Mouse (Mus musculus) mesoderm, embryonic 11.5 days (tissue): ENCODE data around the gene Bco2.

Source experiments
- DNase-seq: peaks from one replicate; pipeline ENCODE4 v3.0.0-alpha.2; 2012; ENCODE audit warnings: low read depth, low spot score

Bco2 gene

DNA sequence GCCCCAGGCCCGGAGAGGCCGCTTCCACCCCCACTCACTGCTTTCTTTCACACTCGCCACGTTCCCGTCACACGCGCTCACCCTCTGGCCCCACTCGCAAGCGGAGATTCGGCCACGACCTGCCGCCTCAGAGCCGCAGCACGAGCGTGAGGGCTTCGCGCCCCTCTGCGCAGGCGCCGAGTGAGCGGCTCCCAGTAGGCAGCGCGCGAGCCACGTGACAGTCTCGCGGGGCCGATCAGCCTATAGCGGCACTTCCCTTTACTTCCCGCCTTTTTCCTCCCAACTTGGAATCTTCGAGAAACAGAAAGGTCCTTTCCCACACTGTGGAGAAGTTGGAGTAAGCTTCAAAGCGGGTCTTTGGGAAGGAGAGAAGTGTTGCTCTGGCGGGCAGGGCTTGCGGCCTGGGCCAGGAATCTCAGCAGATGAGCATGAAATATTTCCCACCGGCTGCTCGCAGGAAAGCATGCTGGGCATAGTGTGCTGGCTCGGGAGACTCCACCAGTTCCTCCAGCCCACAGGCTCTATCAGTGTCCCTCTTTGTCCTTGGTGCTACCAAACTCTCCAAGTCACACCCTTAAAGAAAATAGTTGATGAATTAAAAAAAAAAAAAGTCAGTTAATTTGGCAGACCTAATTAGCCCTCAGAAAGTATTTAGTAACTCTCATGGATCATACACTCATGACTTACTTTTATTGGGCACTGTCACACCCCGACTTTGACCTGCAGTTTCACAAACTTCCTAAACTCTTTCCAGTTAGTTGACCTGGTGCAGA is 6.3 kb upstream of the Bco2 start, which contains the start of gene Tex12:
TSS of gene Tex12 (minus strand) at position 181 of the 773 bp plus-strand sequence.
- DNase-seq = no peak

DNA sequence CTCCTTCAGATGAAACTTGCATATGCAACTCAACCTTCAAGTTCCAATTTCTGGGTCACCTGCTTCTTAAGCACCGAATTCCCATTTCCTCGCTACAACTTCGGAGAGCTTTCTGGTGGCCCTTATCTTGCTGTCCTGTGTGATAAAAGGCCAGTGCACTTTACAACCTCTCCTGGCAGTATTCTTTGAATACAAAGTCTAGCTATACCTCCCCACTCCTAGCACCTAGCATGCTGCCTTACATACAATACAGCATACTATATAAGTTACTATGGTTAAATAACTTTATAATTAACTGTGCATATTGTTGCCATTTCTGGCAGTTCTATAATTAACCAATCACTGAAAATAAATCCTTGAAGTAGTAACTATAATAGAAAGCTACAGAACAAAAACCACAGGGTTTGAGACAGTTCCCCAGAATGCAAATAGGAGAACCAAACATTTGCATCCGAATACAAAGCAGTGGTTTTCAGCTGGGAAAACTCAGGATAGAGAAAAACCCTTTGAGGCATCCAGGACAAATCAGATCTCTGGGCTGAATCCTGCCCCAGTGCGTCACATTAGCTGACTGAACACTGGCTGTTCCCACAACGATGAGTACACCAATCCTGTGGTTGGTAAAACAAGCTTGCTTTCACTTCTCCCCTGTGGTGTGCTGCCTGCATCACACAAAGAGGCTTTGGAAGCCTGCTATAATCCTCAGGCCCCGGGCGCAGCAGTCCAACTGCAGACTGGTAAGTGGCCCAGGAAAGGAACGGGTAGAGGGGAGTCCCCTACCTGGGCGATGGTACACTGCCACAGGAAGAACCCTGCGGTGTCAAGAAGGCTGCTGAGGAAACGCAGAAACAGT is 514 bp downstream of the Bco2 start, which contains the start of gene Il18:
TSS of gene Il18 (plus strand) at position 587 of the 853 bp plus-strand sequence.
- peak; percentile 53 for DNase-seq

DNA sequence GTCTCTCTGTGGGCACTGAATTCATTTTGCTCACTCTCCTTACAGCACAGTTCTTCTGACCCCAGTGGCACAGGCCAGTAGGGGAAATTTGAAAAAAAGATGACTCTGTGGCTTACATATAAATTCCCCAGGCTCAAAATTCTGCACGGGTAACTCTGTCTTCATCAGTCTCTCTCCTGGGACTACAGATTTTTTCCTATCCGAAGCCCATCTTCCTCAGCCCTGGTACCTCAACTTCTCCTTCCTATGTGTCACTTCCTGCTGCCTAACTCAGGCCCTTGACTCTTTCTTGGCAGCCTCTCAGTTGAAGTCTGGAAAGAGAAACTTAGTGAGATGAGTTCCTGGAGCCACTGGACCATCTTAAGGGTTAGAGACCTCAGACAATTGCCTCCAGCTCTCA is 1.4 kb downstream of the Bco2 start:
- no peak for DNase-seq

DNA sequence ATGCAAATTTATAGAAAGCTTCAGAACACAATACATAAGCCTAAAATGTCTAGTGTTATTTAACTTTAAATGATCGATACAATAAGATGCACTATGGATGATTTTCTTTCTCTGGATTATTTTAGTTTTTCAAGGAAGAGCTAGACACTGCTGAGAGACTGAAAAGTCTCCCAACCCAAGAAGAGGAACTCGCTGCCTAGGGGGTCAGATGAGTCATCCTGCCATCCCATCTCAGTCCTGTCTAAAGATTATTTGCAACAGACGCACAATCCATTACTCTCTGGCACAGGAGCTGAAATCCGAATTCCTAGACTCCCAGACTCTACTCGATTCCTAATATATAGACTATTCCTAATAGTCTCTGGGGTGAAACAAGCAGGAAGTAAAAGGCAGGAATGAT is 2.8 kb downstream of the Bco2 start:
- no peak for DNase-seq

DNA sequence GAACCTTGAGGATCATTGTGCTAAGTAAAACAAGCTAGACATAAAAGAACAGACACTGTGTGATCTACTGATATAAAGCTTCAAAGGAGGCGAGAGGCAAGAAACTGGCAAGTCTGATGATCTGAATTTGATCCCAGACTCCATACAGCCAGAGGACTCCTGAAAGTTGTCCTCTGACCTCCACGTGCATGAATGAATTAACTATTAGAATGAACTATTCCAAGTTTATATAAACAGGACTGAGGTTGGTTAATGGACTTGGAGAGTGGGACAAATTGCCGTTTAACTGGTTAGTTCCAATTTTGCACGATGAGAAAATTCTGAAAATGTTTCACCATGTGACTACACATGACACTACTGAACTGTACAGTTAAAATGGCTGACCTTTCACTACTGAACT is 6.0 kb downstream of the Bco2 start:
- no peak for DNase-seq

DNA sequence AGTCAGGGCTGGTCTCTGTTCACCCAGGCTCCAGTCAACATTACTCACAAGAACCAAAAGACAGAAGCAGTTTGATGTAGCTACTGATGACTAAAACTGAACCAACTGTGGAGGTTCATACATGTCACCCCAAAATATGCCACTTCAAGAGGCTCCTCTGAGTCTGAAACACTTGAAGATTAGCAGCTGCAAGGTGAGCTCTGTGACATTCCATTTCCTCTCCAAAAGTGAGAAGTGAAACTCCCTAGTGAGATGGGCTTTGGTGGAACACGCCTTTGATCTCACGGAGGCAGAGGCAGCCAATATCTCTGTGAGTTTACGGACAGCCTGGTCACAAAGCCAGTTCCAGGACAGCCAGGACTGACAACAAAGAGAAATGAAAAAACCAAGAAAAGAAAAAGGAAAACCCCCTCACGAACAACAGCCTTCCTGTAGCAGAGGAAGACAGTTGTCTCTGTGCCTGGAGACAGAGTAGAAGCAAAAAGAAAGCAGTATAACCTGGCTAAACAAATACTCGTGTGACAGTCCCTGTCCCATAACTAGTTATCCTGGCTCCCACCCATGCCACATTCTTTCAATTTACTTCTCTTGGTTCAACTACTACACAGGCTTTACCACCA is 7.0 kb downstream of the Bco2 start:
- DNase-seq = no peak

DNA sequence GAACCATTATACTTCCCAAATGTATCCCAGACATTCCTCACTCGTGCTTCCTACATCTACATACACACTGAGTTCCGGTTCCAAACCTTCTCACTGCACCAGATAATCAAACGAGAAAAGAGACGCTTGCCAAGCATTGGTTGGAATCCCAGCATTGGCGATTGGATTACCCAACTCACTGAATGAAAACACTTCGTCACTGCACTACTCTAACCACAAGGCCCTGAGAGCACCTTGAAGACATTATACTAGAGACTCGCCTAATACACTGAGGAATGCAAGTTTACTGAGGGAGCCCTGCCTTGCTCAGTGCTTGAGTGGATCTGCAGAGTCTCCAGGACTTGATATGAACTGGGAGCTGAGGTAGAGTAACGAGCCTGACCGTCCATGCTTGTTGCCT is 12.6 kb downstream of the Bco2 start:
- DNase-seq = no peak

DNA sequence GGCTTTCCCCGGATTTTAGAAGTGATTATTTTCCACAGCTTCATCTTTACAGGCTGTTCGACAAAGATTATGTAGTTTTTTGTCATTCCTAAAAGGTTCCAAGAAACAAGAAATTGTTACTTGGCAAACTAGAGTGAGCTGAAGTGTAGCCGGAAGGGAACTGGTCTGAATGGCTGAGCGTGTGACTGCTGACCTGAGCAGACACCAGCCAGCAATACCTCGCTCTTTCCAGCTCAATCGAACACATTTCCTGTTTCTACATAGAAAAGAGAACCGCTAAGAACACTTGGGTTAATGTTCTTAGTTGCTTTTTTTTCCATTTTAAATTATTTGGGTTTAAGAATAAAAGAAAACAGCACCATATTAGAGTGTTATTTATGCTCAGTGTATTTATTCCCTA is 14.8 kb downstream of the Bco2 start:
- DNase-seq = no peak

DNA sequence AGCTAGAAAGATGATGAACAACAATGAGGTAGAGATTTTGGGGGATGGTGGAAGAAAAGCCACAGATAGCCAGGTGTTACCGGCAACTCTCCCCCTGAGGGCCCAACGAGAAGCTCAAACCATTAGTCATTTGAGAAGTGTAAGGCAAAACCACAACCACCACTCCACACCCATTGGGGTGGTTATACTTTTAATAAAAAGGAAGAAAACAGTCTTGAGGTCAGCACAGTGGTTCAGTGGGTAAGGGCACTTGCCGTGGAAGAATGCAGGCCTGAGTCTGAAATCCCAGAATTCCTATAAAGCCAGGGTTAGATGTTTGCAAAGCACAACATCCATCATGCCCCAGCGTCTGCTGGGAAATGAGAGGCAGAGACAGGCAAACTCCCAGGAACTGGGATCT is 17.7 kb downstream of the Bco2 start:
- no peak for DNase-seq

DNA sequence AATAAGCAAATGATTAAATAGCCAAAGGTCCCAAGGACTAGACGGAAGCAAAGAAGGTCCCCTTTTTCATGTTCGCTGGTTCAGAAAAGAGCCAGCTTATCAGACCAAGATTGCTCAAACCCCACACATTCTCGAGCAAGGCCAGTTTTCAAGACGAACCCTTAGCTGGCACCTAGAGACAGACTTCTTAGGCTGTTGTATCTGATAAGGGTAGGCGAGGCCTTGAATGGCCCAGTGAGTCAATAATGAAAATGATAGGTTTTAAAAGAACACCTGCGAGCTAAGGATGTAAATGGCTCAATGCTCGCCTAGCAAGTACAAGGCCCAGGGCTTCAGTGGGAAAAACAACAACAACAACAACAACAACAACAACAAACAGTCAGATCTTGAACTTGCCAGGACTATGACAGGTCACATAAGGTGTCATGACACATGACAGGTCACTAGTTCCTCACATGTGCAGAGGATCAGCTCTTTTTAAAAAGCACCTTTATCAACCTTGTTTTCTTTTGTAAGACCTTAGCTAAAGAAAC is 18.3 kb downstream of the Bco2 start:
- no peak for DNase-seq

DNA sequence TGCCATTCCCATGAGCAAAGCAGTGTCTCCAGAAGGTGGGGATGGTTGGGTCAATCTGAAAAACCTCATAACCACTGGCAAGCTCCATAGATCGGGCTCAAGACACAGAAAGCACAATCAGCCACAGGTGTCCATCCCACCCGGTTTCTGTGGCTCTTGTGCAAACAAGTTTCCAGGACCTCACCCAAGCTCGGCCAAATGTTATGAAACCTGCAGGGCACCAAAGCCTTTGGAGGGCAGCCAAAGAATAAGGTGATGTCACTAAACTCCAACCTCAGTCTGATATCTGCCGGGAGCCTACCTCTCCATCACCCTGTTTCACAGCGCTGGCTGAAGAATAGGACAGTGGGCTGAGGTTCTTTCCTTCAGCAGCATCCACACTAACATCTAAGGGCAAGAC is 19.1 kb downstream of the Bco2 start:
- no peak for DNase-seq

DNA sequence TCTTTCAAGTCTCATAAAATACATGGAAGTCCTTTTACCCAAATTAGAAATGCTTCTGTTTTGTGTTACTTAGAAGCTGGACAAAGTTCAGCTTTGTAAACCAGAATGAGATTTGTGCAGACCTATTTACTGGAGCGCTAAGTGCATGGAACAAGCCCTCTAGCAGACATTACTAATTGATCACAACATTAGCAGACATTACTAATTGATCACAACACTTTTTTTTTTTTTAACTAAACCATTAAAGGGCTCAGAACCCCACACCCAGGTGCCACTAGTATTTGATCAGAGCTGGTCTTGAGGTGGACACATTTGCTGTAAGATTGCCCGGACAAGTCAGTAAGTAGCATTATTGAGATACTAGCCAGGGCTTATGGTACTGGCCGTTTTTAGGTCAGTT is 21.2 kb downstream of the Bco2 start:
- no peak for DNase-seq

DNA sequence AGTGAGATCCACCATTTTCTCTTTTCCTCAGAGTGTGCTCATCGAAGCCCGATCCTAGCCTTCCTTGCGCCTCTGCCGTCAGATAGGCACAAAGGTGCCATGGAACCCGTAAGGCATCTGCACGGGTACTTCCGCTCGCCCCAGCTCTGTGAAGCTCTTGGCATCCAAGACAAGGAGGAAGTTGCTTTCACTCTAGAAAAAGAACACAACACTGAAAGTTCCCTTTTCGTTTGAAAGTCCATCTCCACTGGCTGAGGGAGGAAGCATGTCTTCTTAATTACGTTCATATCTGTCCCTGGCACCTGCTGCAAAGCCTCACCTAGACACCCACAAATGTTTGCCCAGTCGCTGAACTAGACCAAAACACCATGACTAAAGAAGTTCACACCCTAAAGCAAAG is 21.7 kb downstream of the Bco2 start:
- DNase-seq = no peak

DNA sequence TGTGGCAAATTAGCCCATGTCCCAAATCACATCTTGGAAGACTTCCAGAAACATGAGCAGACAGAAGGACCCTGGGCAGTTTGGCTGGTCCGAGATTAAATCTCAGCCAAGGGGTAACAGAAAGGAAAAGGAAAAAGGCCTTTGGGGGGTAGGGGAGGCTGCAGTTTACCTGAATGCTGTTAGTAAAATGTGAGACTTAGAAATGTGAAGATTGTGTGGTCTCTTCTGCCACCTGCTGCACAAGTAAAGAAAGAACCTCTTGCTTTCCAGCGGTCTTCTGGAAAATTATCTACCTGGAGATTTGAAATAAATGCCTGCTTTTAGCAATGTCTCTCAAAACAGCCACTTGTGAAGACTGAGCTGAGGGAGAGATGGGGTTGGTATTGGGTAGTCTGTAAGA is 24.1 kb downstream of the Bco2 start:
- peak; percentile 10 for DNase-seq

DNA sequence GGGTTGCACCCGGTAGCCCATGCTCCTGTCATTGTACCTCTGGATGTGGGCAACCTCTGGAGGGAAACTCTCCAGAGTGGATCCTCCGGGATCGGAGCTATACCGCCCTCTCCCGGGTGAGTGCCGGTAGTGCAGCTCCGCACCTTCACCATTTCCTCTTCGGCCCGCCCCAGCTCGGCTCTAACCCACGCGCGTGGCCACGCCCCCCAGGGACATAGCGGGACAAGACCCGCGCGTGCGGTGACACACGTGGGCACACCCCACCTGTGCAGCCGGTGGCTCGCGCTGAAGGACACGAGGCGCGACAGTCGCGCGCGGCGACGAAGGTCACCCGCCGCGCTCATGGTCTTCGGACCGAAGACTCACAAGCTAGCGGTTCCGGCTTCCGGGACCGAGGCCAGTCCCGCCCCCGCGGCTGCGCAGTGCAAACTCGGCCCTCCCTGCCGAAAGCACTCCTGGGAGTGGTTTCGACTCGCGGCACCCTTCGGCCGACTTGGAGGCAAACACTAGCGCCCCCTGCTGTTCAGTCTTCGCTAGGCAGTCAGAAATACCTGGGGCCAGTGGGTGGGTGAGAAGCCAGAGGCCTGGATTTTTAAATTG is 26.6 kb downstream of the Bco2 start, which contains the start of gene Pts:
TSS of gene Pts (minus strand) at position 432 of the 600 bp plus-strand sequence.
- DNase-seq = peak; percentile 98

DNA sequence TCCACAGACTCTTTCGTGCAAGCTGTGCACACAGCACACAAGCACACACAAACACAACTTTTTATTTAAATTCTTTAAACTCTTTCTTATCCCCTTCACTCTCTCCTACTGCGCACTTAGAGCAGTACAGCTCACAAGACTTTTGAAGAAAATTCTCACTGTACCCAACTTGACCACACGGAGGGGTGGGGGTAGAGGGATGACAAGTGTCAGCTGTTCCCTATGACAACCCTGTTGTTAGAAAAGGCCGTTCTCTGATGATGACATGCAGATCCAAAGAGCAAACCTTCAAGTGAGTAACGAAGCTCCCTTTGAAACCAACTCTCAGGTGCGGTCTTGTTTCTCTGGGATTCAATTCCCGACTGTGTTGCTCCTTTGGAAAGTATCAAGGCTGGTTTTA is 27.1 kb downstream of the Bco2 start:
- DNase-seq = no peak

DNA sequence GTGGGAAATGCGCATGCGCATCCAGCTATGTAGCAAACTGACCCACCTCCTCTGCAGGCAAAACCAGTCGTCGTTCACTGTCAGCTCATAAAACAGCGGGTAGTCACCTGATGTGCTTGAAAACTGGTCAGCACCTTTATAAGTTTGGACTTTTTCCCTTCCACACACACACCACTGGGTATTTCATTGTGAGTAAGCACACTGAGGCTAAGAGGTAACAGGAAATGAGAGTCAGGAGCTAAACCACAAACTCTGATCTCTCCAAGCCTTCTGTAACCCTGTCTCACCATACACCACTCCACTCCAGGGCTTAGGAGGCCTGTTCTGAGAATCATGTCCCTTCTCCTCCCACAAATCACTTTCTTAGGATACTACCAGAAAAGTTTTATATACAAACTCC is 29.4 kb downstream of the Bco2 start:
- no peak for DNase-seq

DNA sequence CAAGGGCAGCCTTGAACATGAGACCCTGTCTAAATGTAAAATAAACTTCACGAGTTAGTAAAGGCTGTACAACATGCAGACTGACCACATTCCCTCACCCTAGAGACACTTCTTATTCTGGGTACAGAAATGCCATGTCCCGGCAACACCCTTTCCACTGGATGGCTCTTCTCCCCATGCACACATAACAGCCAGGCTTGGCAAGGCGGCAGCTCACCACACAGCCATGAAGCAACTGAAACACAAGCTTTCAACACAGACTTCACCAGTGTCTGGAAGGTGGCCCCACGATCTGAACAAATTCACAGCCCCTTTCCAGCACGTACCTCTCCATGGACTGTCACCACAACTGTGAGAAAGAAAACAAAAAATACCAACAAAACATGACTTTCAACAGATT is 30.0 kb downstream of the Bco2 start:
- DNase-seq = no peak

DNA sequence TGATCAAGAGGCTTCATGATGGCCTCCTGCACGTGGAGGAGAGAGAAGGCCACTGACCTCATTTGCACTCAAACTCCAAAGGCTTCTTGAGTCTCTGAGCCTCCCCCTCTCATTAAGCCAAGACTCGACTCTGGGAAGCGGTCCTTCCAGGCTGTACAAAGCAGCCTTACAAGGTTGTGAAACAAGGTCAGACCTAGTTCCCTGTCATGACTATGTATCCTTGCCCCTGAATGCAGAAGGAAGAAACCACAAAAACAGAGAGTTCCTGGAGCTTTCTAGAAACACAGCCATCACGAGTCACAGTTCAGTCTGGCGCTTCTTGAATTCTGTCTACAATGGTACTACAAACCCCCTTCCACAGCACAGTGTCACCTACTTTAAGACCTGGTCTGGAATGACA is 32.4 kb downstream of the Bco2 start:
- DNase-seq = no peak

DNA sequence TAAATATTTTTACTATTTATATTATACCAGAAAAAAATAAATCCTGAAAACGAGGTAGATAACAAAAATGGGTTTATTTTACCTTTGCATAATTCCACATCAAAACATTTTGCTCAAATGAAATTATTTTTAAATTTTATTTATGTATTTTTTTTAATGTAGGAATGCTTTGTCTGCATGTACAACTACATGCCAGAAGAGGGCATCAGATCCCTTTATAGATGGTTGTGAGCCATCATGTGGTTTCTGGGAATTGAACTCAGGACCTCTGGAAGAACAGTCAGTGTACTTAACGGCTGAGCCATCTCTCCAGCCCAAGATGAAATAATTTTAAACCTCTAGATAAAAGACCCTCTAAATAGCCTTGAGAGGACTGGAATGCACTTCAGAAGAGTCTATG is 33.4 kb downstream of the Bco2 start:
- no peak for DNase-seq

DNA sequence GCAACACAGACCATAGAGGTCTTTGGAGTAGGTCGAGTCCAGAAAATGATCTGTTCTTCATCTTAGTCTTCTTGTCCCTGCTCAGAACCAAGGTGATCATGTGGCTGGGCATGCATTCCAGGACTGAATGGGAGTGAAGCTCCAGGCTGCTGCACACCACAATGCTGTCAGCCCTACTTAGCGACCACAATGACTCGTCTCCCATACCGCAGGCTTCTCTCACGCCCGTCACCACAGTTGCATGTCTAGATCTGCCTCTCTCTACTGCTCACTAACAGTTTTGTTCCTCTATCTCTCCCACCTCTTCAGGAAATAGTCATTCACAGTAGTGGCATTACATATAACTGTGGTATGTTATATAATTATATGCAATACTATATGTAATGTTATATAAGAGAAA is 34.2 kb downstream of the Bco2 start:
- no peak for DNase-seq

DNA sequence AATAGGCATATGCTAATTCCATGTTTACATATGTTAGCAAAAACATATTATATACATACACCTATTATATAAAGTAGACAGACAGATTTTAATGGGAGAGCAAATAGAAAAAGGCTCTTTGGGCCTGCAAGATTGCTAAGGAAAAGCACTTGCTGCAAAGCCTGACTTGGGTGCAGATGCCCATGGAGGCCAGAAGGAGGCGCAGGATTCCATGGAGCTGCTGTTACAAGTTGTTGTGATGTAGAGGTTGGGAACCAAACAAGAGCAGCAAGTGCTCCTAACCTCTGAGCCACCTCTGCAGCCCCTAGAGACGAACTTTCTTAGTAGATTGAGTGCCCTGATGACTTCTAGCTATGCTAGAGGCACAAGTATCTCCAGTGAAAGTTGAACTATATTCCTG is 36.2 kb downstream of the Bco2 start:
- peak; percentile 49 for DNase-seq
